Mouse (Mus musculus): Measurements from ENCODE around the gene Tom1. TPM values are rescaled to one million over a fixed set of nuclear protein-coding genes. Genes with fewer than 3 reads are reported as not detected.
A peak's percentile ranks its signal among the peaks of the same experiment; 100 is the strongest.

Gene Tom1
- polyA plus RNA-seq (2016; fragmentation: Nextera tagmentation; extraction: Ambion mirVana), result 39.3 and 39.8 TPM in 2 replicates

- H3K27me3 ChIP-seq (replicated peaks), result no peaks in the 10 kb centered on the region
- H3K4me3 ChIP-seq, result peak within 1 kb of the TSS; percentile 66
- H3K4me2 ChIP-seq, result peak within 1 kb of the TSS; percentile 80
- H3K9me3 ChIP-seq (replicated peaks), result no peaks in the 10 kb centered on the region
- peak within 1 kb of the TSS; percentile 78 for H3K27ac ChIP-seq (ENCODE audit: poor library complexity, severe bottlenecking)
- peak within 1 kb of the TSS; percentile 75 for H3K9ac ChIP-seq
- peaks cover 21% of the 10 kb centered on the region for H3K36me3 ChIP-seq
- H3K4me1 ChIP-seq (replicated peaks), result peaks cover 24% of the 10 kb centered on the region
- ATAC-seq (ENCODE audit: insufficient number of reproducible peaks, low FRiP score), result peak; percentile 99
- 0% methylated on average over 56 of the region's 62 CpGs for WGBS
These were observed at the start of gene Tom1 for GRCm38 (mm10) chr8:75033511-75034243. Gene Tom1 (plus strand): TSS chr8:75033705.

GRCm38 (mm10) chr8:74987436-74987835 is 46.1 kb upstream of the Tom1 start:
- 0 out of 2 replicates have a peak, but pooled peaks cover 4% of the 10 kb centered on the region for H3K4me1 ChIP-seq (replicated peaks)
- no peak overlapping the region for H3K27ac ChIP-seq (ENCODE audit: poor library complexity, severe bottlenecking)
- H3K4me3 ChIP-seq, result no peak overlapping the region
- 0 out of 2 replicates have a peak, but pooled peaks cover 2% of the 10 kb centered on the region for H3K9me3 ChIP-seq (replicated peaks)
- WGBS, result 80% methylated on average over 5 of the region's 5 CpGs
- H3K36me3 ChIP-seq, result no peaks in the 10 kb centered on the region
- no peak overlapping the region for H3K9ac ChIP-seq
- H3K4me2 ChIP-seq, result no peak overlapping the region
- 0 out of 2 replicates have a peak, but pooled peaks cover 4% of the 10 kb centered on the region for H3K27me3 ChIP-seq (replicated peaks)
- ATAC-seq (ENCODE audit: insufficient number of reproducible peaks, low FRiP score), result no peak

GRCm38 (mm10) chr8:74990021-74990420 is 43.5 kb upstream of the Tom1 start:
- Histone ChIP-seq H3K4me3 (peak overlapping the region; percentile 19; the same call in 1 of the 2 replicates), H3K4me2 (peak overlapping the region; percentile 53), H3K27me3 (replicated peaks) (0 out of 2 replicates have a peak, but pooled peaks cover 4% of the 10 kb centered on the region), H3K4me1 (replicated peaks) (peaks cover 9% of the 10 kb centered on the region), H3K36me3 (no peaks in the 10 kb centered on the region), H3K9me3 (replicated peaks) (no peaks in the 10 kb centered on the region), H3K27ac (ENCODE audit: poor library complexity, severe bottlenecking) (no peak overlapping the region), H3K9ac (no peak overlapping the region)
- ATAC-seq (ENCODE audit: insufficient number of reproducible peaks, low FRiP score), result no peak
- 19% methylated on average over 15 of the region's 15 CpGs for WGBS

DNA sequence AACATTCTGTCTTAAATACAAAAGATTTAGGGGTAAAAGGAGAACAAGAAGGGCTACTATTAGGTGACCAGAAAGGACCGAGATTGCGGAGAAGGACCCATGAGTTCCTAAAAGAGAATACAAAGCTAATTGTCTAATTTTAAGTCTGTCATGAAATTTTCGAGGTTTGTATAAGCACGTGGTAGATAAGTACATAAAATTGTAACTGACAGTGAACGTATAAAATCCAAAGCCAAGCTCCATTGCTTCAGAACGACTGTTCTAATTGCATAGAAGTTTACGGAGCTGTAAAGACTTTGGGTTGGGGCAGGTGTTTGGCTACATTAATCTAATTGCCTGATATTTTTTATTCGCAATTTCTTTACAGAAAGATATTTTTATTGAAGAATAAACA is 40.4 kb upstream of the Tom1 start, which contains the start of gene Hmgxb4:
Gene Hmgxb4 (plus strand): TSS at position 276 of the 394 bp plus-strand sequence.
- Histone ChIP-seq H3K9ac (peak within 1 kb of the TSS; percentile 99), H3K4me3 (peak within 1 kb of the TSS; percentile 77), H3K4me2 (peak within 1 kb of the TSS; percentile 73), H3K9me3 (replicated peaks) (no peaks in the 10 kb centered on the region), H3K4me1 (replicated peaks) (peaks cover 9% of the 10 kb centered on the region), H3K27me3 (replicated peaks) (0 out of 2 replicates have a peak, but pooled peaks cover 4% of the 10 kb centered on the region), H3K36me3 (no peaks in the 10 kb centered on the region), H3K27ac (ENCODE audit: poor library complexity, severe bottlenecking) (peak within 1 kb of the TSS; percentile 95)
- WGBS, result 13% methylated on average over 8 of the region's 8 CpGs
- ATAC-seq (ENCODE audit: insufficient number of reproducible peaks, low FRiP score), result no peak

DNA sequence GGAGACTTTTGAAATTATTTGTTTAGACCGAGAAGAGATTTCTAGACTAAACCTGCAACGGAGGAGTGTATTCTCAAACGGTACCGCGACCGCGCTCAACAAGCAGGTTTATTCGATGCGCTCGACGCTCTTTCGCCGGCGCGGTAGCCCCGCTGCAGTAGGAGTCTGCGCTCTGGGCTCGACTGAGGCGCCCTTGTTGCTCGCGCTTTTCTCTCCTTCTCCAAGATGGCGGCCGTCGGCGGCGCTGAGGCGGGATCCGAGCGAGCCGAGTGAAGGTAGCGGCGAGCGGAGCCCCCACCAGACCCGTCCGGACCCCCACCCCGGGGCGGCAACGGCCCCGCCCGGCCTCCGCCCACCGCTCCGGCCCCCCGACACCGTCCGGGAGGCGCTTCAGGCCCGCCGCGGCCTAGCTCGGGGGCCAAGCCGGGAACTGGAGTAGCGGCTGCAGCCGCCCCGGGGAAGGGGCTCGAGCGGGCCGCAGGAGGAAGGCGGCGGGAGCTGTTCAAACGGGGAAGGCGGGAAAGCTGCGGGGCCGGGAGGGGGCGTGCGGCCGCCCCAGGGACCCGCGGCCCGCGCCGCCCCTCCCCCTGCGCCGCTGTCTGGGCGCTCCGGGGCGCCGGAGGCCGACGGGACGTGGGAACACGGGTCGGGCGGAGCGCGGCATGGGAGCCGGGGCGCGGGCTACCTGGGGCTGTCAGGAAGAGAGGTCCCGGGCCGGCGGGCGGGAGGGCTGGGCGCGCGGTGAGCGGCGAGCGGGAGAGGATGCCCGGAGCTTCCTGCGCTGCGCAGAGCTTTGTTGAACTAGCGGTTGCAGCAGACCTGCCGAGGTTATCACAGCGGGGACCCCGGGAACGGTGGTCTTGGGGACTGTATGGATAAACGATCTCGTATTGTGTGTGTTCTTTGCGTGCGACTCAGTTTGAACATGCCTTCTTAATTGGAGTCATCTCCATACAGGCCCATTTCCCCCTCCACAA is 39.7 kb upstream of the Tom1 start:
- H3K27me3 ChIP-seq (replicated peaks), result 0 out of 2 replicates have a peak, but pooled peaks cover 4% of the 10 kb centered on the region
- H3K27ac ChIP-seq (ENCODE audit: poor library complexity, severe bottlenecking), result peak overlapping the region; percentile 95
- H3K9ac ChIP-seq, result peak overlapping the region; percentile 99
- peaks cover 9% of the 10 kb centered on the region for H3K4me1 ChIP-seq (replicated peaks)
- peak; percentile 93 for ATAC-seq (ENCODE audit: insufficient number of reproducible peaks, low FRiP score)
- peak overlapping the region; percentile 73 for H3K4me2 ChIP-seq
- under 1% methylated on average over 87 of the region's 111 CpGs for WGBS
- peaks cover 3% of the 10 kb centered on the region for H3K36me3 ChIP-seq
- H3K9me3 ChIP-seq (replicated peaks), result no peaks in the 10 kb centered on the region
- H3K4me3 ChIP-seq, result peak overlapping the region; percentile 77

DNA sequence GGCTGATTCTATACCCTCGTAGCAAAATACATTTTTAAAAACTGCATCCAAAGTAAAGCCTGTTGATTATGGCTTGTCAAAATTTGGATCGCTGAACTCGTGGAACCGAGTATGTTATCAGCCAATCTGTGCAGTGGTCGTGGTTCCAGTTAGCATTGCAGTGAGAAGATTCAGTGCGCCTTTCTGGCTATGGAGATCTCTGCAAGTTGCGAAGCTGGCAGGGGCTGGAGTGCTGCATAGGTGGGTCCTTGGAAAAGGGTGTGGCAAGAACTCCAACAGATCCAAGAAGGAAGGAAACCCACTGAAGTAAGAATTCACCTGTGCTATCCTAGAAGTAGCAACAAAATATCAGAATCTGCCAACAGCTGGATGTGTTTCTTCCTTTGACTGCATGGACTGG is 39.0 kb upstream of the Tom1 start:
- ATAC-seq (ENCODE audit: insufficient number of reproducible peaks, low FRiP score), result no peak
- Histone ChIP-seq H3K27me3 (replicated peaks) (0 out of 2 replicates have a peak, but pooled peaks cover 4% of the 10 kb centered on the region), H3K4me2 (peak overlapping the region; percentile 73), H3K9ac (peak overlapping the region; percentile 99), H3K36me3 (peaks cover 11% of the 10 kb centered on the region), H3K9me3 (replicated peaks) (no peaks in the 10 kb centered on the region), H3K4me1 (replicated peaks) (peaks cover 9% of the 10 kb centered on the region), H3K4me3 (peak overlapping the region; percentile 77), H3K27ac (ENCODE audit: poor library complexity, severe bottlenecking) (no peak overlapping the region; the same call in 1 of the 2 replicates)
- 8% methylated on average over 7 of the region's 7 CpGs for WGBS

DNA sequence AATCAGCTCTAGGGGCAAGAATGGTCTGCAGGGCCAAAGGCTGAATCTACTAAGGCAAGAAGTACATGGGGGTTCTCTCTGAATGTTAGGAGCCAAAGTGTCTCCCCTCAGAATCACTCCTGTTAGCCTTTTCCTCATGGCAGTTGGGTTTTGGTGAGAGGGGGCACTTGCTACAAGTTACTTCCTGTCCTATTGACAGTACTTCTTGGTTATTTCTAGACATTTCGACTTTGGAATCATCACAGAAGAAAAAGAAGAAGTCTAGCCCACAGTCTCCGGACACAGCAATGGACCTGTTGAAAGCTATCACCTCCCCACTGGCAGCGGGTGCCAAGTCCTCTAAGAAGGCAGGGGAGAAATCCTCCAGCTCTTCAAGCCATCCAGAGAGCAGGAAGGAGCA is 33.1 kb upstream of the Tom1 start:
- Histone ChIP-seq H3K27me3 (replicated peaks) (no peaks in the 10 kb centered on the region), H3K36me3 (peaks cover 57% of the 10 kb centered on the region), H3K4me3 (no peak overlapping the region), H3K4me1 (replicated peaks) (no peaks in the 10 kb centered on the region), H3K9me3 (replicated peaks) (no peaks in the 10 kb centered on the region), H3K9ac (no peak overlapping the region), H3K4me2 (no peak overlapping the region), H3K27ac (ENCODE audit: poor library complexity, severe bottlenecking) (no peak overlapping the region)
- 86% methylated on average over 3 of the region's 3 CpGs for WGBS
- no peak for ATAC-seq (ENCODE audit: insufficient number of reproducible peaks, low FRiP score)

DNA sequence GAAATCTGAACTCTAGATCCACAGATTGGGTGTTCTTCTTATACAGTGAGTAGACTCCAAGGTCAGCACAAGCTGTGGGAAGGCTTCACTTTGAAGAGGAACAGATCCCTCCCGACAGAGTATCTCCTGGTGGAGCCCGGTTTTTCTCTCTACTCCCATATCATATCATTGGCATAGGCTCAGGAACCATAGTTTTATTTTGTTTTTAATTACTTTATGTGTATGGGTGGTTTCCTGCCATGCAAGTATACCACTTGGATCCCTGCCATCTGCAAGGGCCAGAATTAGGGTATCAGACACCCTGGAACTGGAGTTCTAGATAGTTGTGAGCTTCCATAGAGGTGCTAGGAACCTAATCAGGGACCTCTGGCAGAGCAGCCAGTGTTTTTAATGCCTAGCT is 24.7 kb upstream of the Tom1 start:
- Histone ChIP-seq H3K9me3 (replicated peaks) (no peaks in the 10 kb centered on the region), H3K36me3 (peaks cover 56% of the 10 kb centered on the region), H3K4me1 (replicated peaks) (peaks cover 3% of the 10 kb centered on the region), H3K4me2 (no peak overlapping the region), H3K27me3 (replicated peaks) (no peaks in the 10 kb centered on the region), H3K9ac (no peak overlapping the region), H3K4me3 (no peak overlapping the region), H3K27ac (ENCODE audit: poor library complexity, severe bottlenecking) (no peak overlapping the region)
- WGBS, result 86% methylated on average over 2 of the region's 2 CpGs
- ATAC-seq (ENCODE audit: insufficient number of reproducible peaks, low FRiP score), result no peak

DNA sequence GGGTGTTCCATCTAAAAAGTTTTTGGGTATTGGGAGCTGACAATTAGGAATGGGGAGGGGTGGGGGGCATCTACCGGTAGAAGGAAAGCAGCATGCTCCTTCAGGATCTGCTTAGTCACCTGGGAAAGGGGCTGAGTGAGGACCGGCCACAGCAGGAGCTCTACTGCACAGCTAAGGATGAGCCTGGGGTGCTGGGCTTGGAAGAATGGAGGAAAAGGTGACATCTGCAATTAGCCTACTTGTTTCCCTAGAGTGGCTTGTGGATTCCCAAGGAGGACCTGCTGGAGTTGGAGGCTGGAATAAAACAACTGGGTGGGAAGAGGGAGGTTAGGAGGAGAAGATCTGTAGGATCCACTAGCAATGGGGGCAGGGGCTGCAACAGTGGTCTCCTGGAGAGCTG is 19.9 kb upstream of the Tom1 start:
- H3K27me3 ChIP-seq (replicated peaks), result no peaks in the 10 kb centered on the region
- WGBS, result 44% methylated on average over 2 of the region's 2 CpGs
- no peak overlapping the region for H3K4me3 ChIP-seq
- H3K4me2 ChIP-seq, result no peak overlapping the region
- H3K36me3 ChIP-seq, result peaks cover 36% of the 10 kb centered on the region
- H3K4me1 ChIP-seq (replicated peaks), result peaks cover 18% of the 10 kb centered on the region
- H3K9me3 ChIP-seq (replicated peaks), result no peaks in the 10 kb centered on the region
- no peak overlapping the region for H3K9ac ChIP-seq
- H3K27ac ChIP-seq (ENCODE audit: poor library complexity, severe bottlenecking), result no peak overlapping the region
- ATAC-seq (ENCODE audit: insufficient number of reproducible peaks, low FRiP score), result no peak

GRCm38 (mm10) chr8:75013964-75014363 is 19.5 kb upstream of the Tom1 start:
- Histone ChIP-seq H3K27me3 (replicated peaks) (no peaks in the 10 kb centered on the region), H3K9me3 (replicated peaks) (no peaks in the 10 kb centered on the region), H3K9ac (no peak overlapping the region), H3K4me3 (no peak overlapping the region), H3K27ac (ENCODE audit: poor library complexity, severe bottlenecking) (no peak overlapping the region), H3K4me2 (no peak overlapping the region), H3K36me3 (peaks cover 32% of the 10 kb centered on the region), H3K4me1 (replicated peaks) (peaks cover 21% of the 10 kb centered on the region)
- WGBS, result 45% methylated on average over 3 of the region's 3 CpGs
- ATAC-seq (ENCODE audit: insufficient number of reproducible peaks, low FRiP score), result no peak

GRCm38 (mm10) chr8:75015981-75016380 is 17.5 kb upstream of the Tom1 start:
- no peak for ATAC-seq (ENCODE audit: insufficient number of reproducible peaks, low FRiP score)
- Histone ChIP-seq H3K4me3 (no peak overlapping the region), H3K27ac (ENCODE audit: poor library complexity, severe bottlenecking) (no peak overlapping the region), H3K9me3 (replicated peaks) (no peaks in the 10 kb centered on the region), H3K4me1 (replicated peaks) (peaks cover 21% of the 10 kb centered on the region), H3K9ac (no peak overlapping the region), H3K36me3 (peaks cover 27% of the 10 kb centered on the region), H3K4me2 (no peak overlapping the region), H3K27me3 (replicated peaks) (no peaks in the 10 kb centered on the region)
- 75% methylated on average over 2 of the region's 2 CpGs for WGBS

Data from heart, embryonic 12.5 days (tissue).